Mouse (Mus musculus): ENCODE measurements around the gene Mpp1.

DNA sequence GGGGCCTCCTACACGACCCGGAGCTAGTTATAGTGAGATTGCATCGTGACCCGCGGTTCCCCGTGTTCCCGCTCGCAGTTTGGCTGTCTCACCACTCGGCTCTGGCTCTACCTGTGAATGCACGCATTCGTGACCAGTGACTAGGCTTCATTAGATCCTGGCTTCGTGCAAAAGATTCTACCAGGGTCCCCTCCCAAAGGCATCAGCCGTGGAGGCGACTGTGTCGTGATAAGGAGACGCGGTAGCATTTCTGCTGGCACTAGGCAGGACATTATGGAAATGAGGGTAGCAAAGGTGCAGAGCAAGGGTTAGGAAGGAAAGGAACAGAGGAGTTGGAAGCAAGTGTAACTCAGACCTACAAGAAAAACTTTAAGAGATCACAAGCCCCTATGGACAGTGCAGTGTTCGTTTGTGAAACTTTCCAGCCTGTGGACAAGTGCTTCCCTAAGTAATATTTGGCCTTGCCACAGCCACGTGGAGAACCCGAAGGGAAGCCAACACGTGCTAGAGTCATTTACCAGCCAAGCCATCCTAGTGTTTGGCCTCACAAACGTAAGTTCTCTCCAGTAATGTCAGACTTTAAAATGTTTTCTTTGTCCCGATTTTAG lies 34.5 kb downstream of the Mpp1 start:
- TF ChIP-seq CTCF (IDR thresholded peaks at IDR 0.05; ENCODE audit: insufficient read depth, low read length) (no peak), POLR2A (IDR thresholded peaks at IDR 0.05; ENCODE audit: borderline replicate concordance, extremely low read depth, low read depth, low read length) (no peak)

All from lung, adult 2 months (tissue).